Mouse (Mus musculus) ES-E14 (cell line): Measurements from ENCODE around the gene Rasl12.

Experiments used
- HCFC1 ChIP-seq: IDR thresholded peaks from 2 replicates; pipeline ENCODE4 v1.6.1; 2012; ENCODE audit warnings: low read length, inconsistent platforms, borderline replicate concordance; ENCODE audit not compliant: insufficient read depth
- MAFK ChIP-seq: IDR thresholded peaks from 2 replicates; pipeline ENCODE4 v1.6.1; 2014; ENCODE audit warnings: mild to moderate bottlenecking, low read depth, low read length, inconsistent platforms; ENCODE audit not compliant: insufficient read depth

DNA sequence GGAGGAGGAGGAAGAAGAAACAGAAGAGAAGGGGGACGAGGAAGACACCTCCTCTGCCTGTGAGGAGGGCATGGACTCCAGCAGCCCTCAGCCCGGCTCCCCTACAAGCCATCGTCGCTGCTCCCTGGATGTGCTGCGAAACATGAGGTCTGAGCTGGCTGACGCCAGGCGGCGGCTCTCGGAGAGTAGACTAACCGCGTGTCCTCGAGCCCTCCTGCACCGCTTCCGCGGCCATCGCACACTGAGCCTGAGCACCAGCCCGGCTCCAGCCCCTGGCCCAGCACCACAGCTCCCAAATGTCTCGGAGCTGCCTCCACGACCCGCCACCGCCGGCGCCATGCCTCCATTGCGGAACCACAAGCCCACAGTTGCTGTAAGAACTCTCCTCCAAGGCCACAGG is 26.6 kb upstream of the Rasl12 start:
- TF ChIP-seq HCFC1 = no peak
- no peak for TF ChIP-seq MAFK
